Mouse (Mus musculus) embryonic facial prominence, embryonic 13.5 days (tissue): Measurements from ENCODE around the gene D630003M21Rik. TPM values are rescaled to one million over a fixed set of nuclear protein-coding genes. Genes with fewer than 3 reads are reported as not detected.

Experiments used
- ATAC-seq: fragments of 200-750 bp; cut with Nextera tagmentation; 2 replicates; pipeline ENCODE4 v1.8.0; 2017; ENCODE audit warnings: low read depth; ENCODE audit not compliant: insufficient number of reproducible peaks, insufficient read depth, low FRiP score, low TSS enrichment
- H3K27ac ChIP-seq: fragments of 300-500 bp; sonication (generic); 2 replicates; pipeline ENCODE4 v1.5.1; 2015; ENCODE audit warnings: moderate library complexity, mild to moderate bottlenecking, inconsistent platforms
- H3K27me3 ChIP-seq: fragments of 300-500 bp; sonication (generic); 2 replicates; pipeline ENCODE4 v1.6.1; 2015; ENCODE audit warnings: mild to moderate bottlenecking, inconsistent platforms
- H3K36me3 ChIP-seq: fragments of 300-500 bp; sonication (generic); 2 replicates; pipeline ENCODE4 v1.6.1; 2015; ENCODE audit warnings: mild to moderate bottlenecking, inconsistent platforms
- H3K4me1 ChIP-seq: fragments of 300-500 bp; sonication (generic); 2 replicates; pipeline ENCODE4 v1.6.1; 2015; ENCODE audit warnings: inconsistent platforms
- H3K4me2 ChIP-seq: fragments of 300-500 bp; sonication (generic); 2 replicates; pipeline ENCODE4 v1.6.1; 2015; ENCODE audit warnings: moderate library complexity, mild to moderate bottlenecking, inconsistent platforms
- H3K4me3 ChIP-seq: fragments of 300-500 bp; sonication (generic); 2 replicates; pipeline ENCODE4 v1.5.1; 2015; ENCODE audit warnings: mild to moderate bottlenecking, inconsistent platforms
- H3K9ac ChIP-seq: fragments of 300-500 bp; sonication (generic); 2 replicates; pipeline ENCODE4 v1.6.1; 2015; ENCODE audit warnings: mild to moderate bottlenecking, inconsistent platforms
- H3K9me3 ChIP-seq: fragments of 300-500 bp; sonication (generic); 2 replicates; pipeline ENCODE4 v1.6.1; 2016; ENCODE audit warnings: inconsistent platforms
- WGBS: fragments of 180-500 bp; shearing (Covaris S2); methylation state at CpG from one replicate; pipeline ENCODE4 v1.1.7; 2015; ENCODE audit warnings: mixed read lengths; 5-methylcytosine and 5-hydroxymethylcytosine counted together
- polyA plus RNA-seq: library from polyadenylated mRNA; unstranded; fragments of >200 nt; fragmentation: Nextera tagmentation; extraction: Ambion mirVana; gene quantifications from 2 replicates; pipeline ENCODE4 v1.2.1, GENCODE M21; 2015

Gene D630003M21Rik
- polyA plus RNA-seq, 1 experiment from 2014 or later: 7.5 TPM

- Histone ChIP-seq H3K36me3 (no peaks in the 10 kb centered on the region), H3K9me3 (no peaks in the 10 kb centered on the region), H3K9ac (no peak overlapping the region), H3K4me3 (no peak overlapping the region), H3K27ac (no peak overlapping the region), H3K4me2 (no peak overlapping the region), H3K27me3 (no peaks in the 10 kb centered on the region), H3K4me1 (peaks cover 10% of the 10 kb centered on the region)
- 62% methylated on average over 6 of the region's 6 CpGs for WGBS
- no peak for ATAC-seq
These were observed 66.0 kb downstream of the D630003M21Rik start for GRCm38 (mm10) chr2:158163034-158163433.

GRCm38 (mm10) chr2:158161761-158162160 lies 67.3 kb downstream of the D630003M21Rik start:
- H3K9me3 ChIP-seq: no peaks in the 10 kb centered on the region
- no peaks in the 10 kb centered on the region for H3K36me3 ChIP-seq
- H3K27ac ChIP-seq: no peak overlapping the region
- no peak overlapping the region for H3K4me2 ChIP-seq
- H3K9ac ChIP-seq: no peak overlapping the region
- 0 out of 2 replicates have a peak, but pooled peaks cover 4% of the 10 kb centered on the region for H3K4me1 ChIP-seq
- no peak overlapping the region for H3K4me3 ChIP-seq
- 81% methylated on average over 6 of the region's 6 CpGs for WGBS
- ATAC-seq: no peak
- no peaks in the 10 kb centered on the region for H3K27me3 ChIP-seq

DNA sequence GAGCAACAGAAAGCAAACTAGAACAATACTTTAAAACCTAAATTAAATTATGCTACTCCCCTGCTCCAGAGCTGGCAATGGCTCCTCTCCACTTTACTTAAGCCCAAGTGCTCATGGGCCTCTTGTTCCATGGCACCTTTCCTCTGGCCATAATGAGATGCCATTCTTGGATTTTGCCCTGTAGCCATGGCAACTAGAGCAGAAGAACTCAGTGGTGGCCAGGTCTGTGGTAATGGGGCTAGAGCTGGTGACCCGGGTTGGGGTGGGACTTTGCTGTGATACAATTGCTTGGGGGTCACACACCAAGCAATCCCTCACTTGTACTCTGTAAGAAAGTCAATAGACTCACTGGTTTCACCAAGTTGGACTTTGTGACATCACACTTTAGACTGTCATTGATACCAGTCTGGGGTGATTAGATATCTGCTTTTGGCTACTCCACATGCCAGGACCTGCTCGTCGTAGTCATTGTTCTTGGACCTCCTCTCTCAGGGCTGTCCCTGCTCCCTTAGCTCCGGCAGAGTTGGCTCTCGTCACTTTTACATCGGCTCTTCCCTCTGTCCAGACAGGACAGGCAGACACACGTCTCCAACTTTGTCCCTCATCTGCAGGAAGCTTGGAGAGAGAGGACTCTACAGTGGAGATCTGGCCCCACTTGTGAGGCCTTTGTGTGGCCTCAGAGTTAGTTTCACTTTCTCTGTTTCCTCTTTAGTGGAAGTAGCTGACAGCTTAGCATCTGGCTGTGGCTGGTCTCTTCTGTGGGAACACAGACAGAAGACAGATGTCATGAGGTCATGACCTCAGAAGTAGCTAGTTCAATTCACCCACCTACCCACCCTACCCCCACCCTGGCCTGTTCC lies 69.4 kb downstream of the D630003M21Rik start:
- no peak overlapping the region for H3K9ac ChIP-seq
- no peak overlapping the region for H3K4me3 ChIP-seq
- no peak overlapping the region for H3K27ac ChIP-seq
- H3K4me2 ChIP-seq: no peak overlapping the region
- WGBS: 58% methylated on average over 7 of the region's 7 CpGs
- no peaks in the 10 kb centered on the region for H3K27me3 ChIP-seq
- H3K36me3 ChIP-seq: no peaks in the 10 kb centered on the region
- peaks cover 7% of the 10 kb centered on the region; the same call in 1 of the 2 replicates for H3K4me1 ChIP-seq
- no peaks in the 10 kb centered on the region for H3K9me3 ChIP-seq
- ATAC-seq: no peak

- H3K27me3 ChIP-seq: no peaks in the 10 kb centered on the region
- no peak for ATAC-seq
- H3K4me3 ChIP-seq: no peak overlapping the region
- no peak overlapping the region for H3K9ac ChIP-seq
- WGBS: 57% methylated on average over 8 of the region's 8 CpGs
- no peak overlapping the region for H3K27ac ChIP-seq
- no peaks in the 10 kb centered on the region for H3K9me3 ChIP-seq
- no peak overlapping the region for H3K4me2 ChIP-seq
- H3K36me3 ChIP-seq: no peaks in the 10 kb centered on the region
- H3K4me1 ChIP-seq: peaks cover 25% of the 10 kb centered on the region
These were observed 71.4 kb downstream of the D630003M21Rik start for GRCm38 (mm10) chr2:158157654-158158053.

DNA sequence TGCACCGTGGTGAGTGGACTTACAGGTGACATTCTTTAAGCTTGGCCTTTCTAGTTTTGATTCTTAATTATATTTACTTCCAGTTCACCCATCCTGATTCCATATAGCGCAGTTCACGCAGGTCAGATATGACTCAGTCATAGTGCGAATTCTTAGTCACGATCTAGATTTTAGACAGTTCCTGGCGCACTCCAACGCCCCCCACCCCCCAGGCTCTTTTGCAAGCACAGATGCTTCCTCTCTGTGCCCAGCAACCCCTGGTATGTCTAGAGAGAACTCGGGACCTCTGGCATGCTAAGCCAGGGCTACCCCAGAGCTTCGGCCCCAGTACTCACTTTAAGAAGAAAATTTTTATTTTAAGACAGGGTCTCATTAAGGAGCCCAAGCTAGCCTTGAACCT lies 72.5 kb downstream of the D630003M21Rik start:
- no peak for ATAC-seq
- WGBS: 87% methylated on average over 9 of the region's 9 CpGs
- no peak overlapping the region for H3K27ac ChIP-seq

GRCm38 (mm10) chr2:158155615-158156014 lies 73.4 kb downstream of the D630003M21Rik start:
- Histone ChIP-seq H3K9ac (no peak overlapping the region), H3K36me3 (no peaks in the 10 kb centered on the region), H3K27ac (no peak overlapping the region), H3K4me3 (no peak overlapping the region), H3K27me3 (no peaks in the 10 kb centered on the region), H3K4me2 (no peak overlapping the region), H3K9me3 (no peaks in the 10 kb centered on the region), H3K4me1 (peaks cover 33% of the 10 kb centered on the region)
- ATAC-seq: no peak
- 67% methylated on average over 2 of the region's 2 CpGs for WGBS

More for the DNA sequence above, 72.5 kb downstream of the D630003M21Rik start:
- no peaks in the 10 kb centered on the region for H3K36me3 ChIP-seq
- no peaks in the 10 kb centered on the region for H3K27me3 ChIP-seq
- no peaks in the 10 kb centered on the region for H3K9me3 ChIP-seq
- no peak overlapping the region for H3K4me3 ChIP-seq
- H3K4me1 ChIP-seq: peaks cover 33% of the 10 kb centered on the region
- H3K4me2 ChIP-seq: no peak overlapping the region
- H3K9ac ChIP-seq: no peak overlapping the region

DNA sequence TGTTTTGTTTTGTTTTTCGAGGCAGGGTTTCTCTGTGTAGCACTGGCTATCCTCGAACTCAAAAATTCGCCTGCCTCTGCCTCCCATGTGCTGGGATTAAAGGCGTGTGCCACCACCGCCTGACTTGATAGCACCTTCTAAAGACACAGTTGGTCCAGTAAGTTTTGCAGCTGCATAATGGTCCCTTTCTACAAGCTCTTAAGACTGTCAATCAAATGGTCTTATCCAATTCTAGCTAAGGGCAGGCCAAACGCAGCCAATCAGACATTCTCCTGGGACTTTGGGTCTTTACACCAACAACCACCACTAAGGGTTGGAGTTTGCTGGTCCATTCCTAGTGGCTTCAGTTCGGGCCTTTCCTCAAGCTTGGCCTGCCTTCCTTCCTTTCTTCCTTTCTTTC lies 73.9 kb downstream of the D630003M21Rik start:
- peaks cover 33% of the 10 kb centered on the region for H3K4me1 ChIP-seq
- WGBS: 86% methylated on average over 7 of the region's 7 CpGs
- ATAC-seq: no peak
- H3K9ac ChIP-seq: no peak overlapping the region
- H3K27me3 ChIP-seq: no peaks in the 10 kb centered on the region
- H3K4me3 ChIP-seq: no peak overlapping the region
- H3K9me3 ChIP-seq: no peaks in the 10 kb centered on the region
- no peaks in the 10 kb centered on the region for H3K36me3 ChIP-seq
- no peak overlapping the region for H3K4me2 ChIP-seq
- no peak overlapping the region for H3K27ac ChIP-seq

- no peak for ATAC-seq
- no peak overlapping the region for H3K4me2 ChIP-seq
- no peak overlapping the region for H3K9ac ChIP-seq
- 60% methylated on average over 8 of the region's 8 CpGs for WGBS
- H3K9me3 ChIP-seq: no peaks in the 10 kb centered on the region
- H3K27ac ChIP-seq: peak overlapping the region; percentile 80
- H3K4me3 ChIP-seq: no peak overlapping the region
- H3K36me3 ChIP-seq: no peaks in the 10 kb centered on the region
- H3K27me3 ChIP-seq: no peaks in the 10 kb centered on the region
- peaks cover 29% of the 10 kb centered on the region for H3K4me1 ChIP-seq
These were observed 74.4 kb downstream of the D630003M21Rik start for GRCm38 (mm10) chr2:158154641-158155040.

DNA sequence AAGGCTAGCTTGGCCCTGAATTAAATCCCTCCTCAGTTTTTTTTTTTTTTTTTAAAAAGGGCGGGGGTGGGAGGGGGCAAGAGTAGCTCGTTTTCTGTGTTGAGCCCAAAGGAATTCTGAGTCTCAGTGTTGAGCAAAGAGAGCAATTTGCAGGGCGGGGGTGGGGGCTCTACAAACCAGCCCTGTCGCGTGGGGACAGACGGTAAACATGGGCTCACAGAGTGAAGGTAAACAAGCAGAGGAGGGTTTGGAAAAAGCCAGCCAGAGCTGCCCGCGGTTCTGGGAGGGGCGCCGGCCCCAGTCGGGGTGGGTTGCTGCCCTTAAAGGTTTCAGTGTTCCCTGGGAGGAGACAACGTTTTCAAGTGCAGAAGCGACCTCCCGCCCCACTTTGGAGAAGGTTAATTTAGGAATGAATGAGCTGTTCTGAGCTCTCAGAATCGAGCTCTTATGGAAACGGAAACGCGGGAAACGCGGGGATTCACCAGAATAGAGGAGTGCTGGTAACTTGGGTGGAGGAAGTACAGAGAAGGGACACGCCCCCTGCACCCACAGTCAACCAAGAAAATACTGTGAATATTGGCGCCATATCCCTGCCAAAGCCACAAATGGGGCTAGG lies 75.2 kb downstream of the D630003M21Rik start:
- Histone ChIP-seq H3K4me1 (peaks cover 29% of the 10 kb centered on the region), H3K4me3 (peak overlapping the region; percentile 44), H3K4me2 (peak overlapping the region; percentile 72), H3K27ac (peak overlapping the region; percentile 80), H3K27me3 (no peaks in the 10 kb centered on the region), H3K9me3 (no peaks in the 10 kb centered on the region), H3K9ac (peak overlapping the region; percentile 62), H3K36me3 (no peaks in the 10 kb centered on the region)
- WGBS: under 1% methylated on average over 22 of the region's 22 CpGs
- ATAC-seq: peak; percentile 75

- Histone ChIP-seq H3K9ac (no peak overlapping the region), H3K36me3 (no peaks in the 10 kb centered on the region), H3K27me3 (no peaks in the 10 kb centered on the region), H3K4me1 (peaks cover 29% of the 10 kb centered on the region), H3K4me3 (no peak overlapping the region), H3K9me3 (no peaks in the 10 kb centered on the region), H3K27ac (peak overlapping the region; percentile 80), H3K4me2 (peak overlapping the region; percentile 72)
- ATAC-seq: no peak; the same call in 1 of the 2 replicates
- 21% methylated on average over 6 of the region's 6 CpGs for WGBS
These were observed 76.2 kb downstream of the D630003M21Rik start for GRCm38 (mm10) chr2:158152685-158153309.

DNA sequence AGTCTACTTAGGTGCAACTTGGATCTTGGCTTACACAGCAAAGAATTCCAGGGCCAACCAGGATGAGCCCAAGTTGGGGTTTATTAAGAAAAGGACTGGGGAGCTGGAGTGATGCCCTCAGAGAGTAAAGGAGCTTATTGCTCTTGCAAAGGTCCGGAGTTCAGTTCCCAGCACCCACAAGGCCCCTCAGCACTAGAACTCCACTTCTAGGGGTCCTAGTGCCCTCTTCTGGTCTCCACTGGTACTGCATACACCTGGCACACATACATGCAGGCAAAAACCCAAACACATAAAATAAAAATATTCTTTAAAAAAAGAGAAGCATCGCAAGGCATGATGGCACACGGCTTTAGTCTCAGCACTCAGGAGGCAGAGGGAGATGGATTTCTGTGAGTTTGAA lies 77.9 kb downstream of the D630003M21Rik start:
- H3K9me3 ChIP-seq: no peaks in the 10 kb centered on the region
- WGBS: 96% methylated on average over 3 of the region's 3 CpGs
- no peak for ATAC-seq

More for the DNA sequence above, 77.9 kb downstream of the D630003M21Rik start:
- H3K27me3 ChIP-seq: peaks cover 14% of the 10 kb centered on the region
- no peak overlapping the region for H3K4me2 ChIP-seq
- H3K27ac ChIP-seq: no peak overlapping the region
- H3K4me3 ChIP-seq: no peak overlapping the region
- no peak overlapping the region for H3K9ac ChIP-seq
- peaks cover 33% of the 10 kb centered on the region for H3K4me1 ChIP-seq
- no peaks in the 10 kb centered on the region for H3K36me3 ChIP-seq
